Mouse (Mus musculus) neural tube, embryonic 11.5 days (tissue): ENCODE results near the gene Cc2d2a. TPM values are rescaled to one million over a fixed set of nuclear protein-coding genes. Genes with fewer than 3 reads are reported as not detected.

Experiments
- ATAC-seq: fragments of 200-750 bp; cut with Nextera tagmentation; 2 replicates; pipeline ENCODE4 v1.8.0; 2017; ENCODE audit warnings: moderate number of reproducible peaks, mild to moderate bottlenecking, moderate TSS enrichment, moderate library complexity; ENCODE audit not compliant: insufficient read depth, low FRiP score, low TSS enrichment
- DNase-seq: peaks from one replicate; pipeline ENCODE4 v3.0.0-alpha.2; 2015; ENCODE audit warnings: low spot score
- H3K27ac ChIP-seq: fragments of 300-500 bp; sonication (generic); 2 replicates; pipeline ENCODE4 v1.5.1; 2014; ENCODE audit warnings: low read depth, mild to moderate bottlenecking, low read length
- H3K27me3 ChIP-seq: fragments of 300-500 bp; sonication (generic); 2 replicates; pipeline ENCODE4 v1.6.1; 2014; ENCODE audit warnings: mild to moderate bottlenecking, low read length, mixed read lengths; ENCODE audit not compliant: control insufficient read depth, insufficient read depth
- H3K36me3 ChIP-seq: fragments of 300-500 bp; sonication (generic); 2 replicates; pipeline ENCODE4 v1.6.1; 2014; ENCODE audit warnings: mild to moderate bottlenecking, low read length, moderate library complexity, mixed read lengths; ENCODE audit not compliant: control insufficient read depth, insufficient read depth
- H3K4me1 ChIP-seq: fragments of 300-500 bp; sonication (generic); 2 replicates; pipeline ENCODE4 v1.6.1; 2014; ENCODE audit warnings: low read length, mixed read lengths; ENCODE audit not compliant: control insufficient read depth, insufficient read depth
- H3K4me2 ChIP-seq: fragments of 300-500 bp; sonication (generic); 2 replicates; pipeline ENCODE4 v1.6.1; 2014; ENCODE audit warnings: low read depth, mild to moderate bottlenecking, moderate library complexity
- H3K4me3 ChIP-seq: fragments of 300-500 bp; sonication (generic); 2 replicates; pipeline ENCODE4 v1.5.1; 2014; ENCODE audit warnings: low read depth, low read length
- H3K9ac ChIP-seq: fragments of 300-500 bp; sonication (generic); 2 replicates; pipeline ENCODE4 v1.6.1; 2014; ENCODE audit warnings: mild to moderate bottlenecking, low read length
- H3K9me3 ChIP-seq: fragments of 300-500 bp; sonication (generic); 2 replicates; pipeline ENCODE4 v1.6.1; 2016; ENCODE audit warnings: low read length; ENCODE audit not compliant: control insufficient read depth
- WGBS: fragments of 180-500 bp; shearing (Covaris S2); extraction: QIAGEN DNeasy Blood & Tissue Kit; methylation state at CpG from one replicate; pipeline ENCODE4 v1.1.7; 2014; 5-methylcytosine and 5-hydroxymethylcytosine counted together
- polyA plus RNA-seq: library from polyadenylated mRNA; unstranded; fragments of >200 nt; fragmentation: Nextera tagmentation; extraction: Ambion mirVana; gene quantifications from 2 replicates; pipeline ENCODE4 v1.2.1, GENCODE M21; 2014

Cc2d2a gene
- polyA plus RNA-seq, 1 experiment from 2014 or later = 7.3 TPM

- no peaks in the 10 kb centered on the region for H3K27me3 ChIP-seq
- 73% methylated on average over 5 of the region's 5 CpGs for WGBS
- H3K27ac ChIP-seq = no peak overlapping the region
- H3K36me3 ChIP-seq = peaks cover 2% of the 10 kb centered on the region; the same call in 1 of the 2 replicates
- no peak overlapping the region for H3K4me2 ChIP-seq
- H3K4me3 ChIP-seq = no peak overlapping the region
- DNase-seq (no peak), ATAC-seq (no peak)
- no peaks in the 10 kb centered on the region for H3K9me3 ChIP-seq
- H3K9ac ChIP-seq = no peak overlapping the region
- no peaks in the 10 kb centered on the region for H3K4me1 ChIP-seq
Observed at GRCm38 (mm10) chr5:43721538-43722451, 59.6 kb downstream of the Cc2d2a start.

GRCm38 (mm10) chr5:43722452-43722783 is 60.3 kb downstream of the Cc2d2a start:
- Histone ChIP-seq H3K27ac (no peak overlapping the region), H3K9me3 (no peaks in the 10 kb centered on the region), H3K4me1 (no peaks in the 10 kb centered on the region), H3K27me3 (no peaks in the 10 kb centered on the region), H3K4me2 (no peak overlapping the region), H3K36me3 (peaks cover 2% of the 10 kb centered on the region; the same call in 1 of the 2 replicates), H3K9ac (no peak overlapping the region), H3K4me3 (no peak overlapping the region)
- ATAC-seq = no peak
- 92% methylated on average over 6 of the region's 6 CpGs for WGBS
- DNase-seq = no peak

- no peak for ATAC-seq
- Histone ChIP-seq H3K27ac (no peak overlapping the region), H3K27me3 (no peaks in the 10 kb centered on the region), H3K4me3 (no peak overlapping the region), H3K4me1 (no peaks in the 10 kb centered on the region), H3K36me3 (peaks cover 2% of the 10 kb centered on the region; the same call in 1 of the 2 replicates), H3K4me2 (no peak overlapping the region), H3K9me3 (no peaks in the 10 kb centered on the region), H3K9ac (no peak overlapping the region)
- no peak for DNase-seq
- WGBS = 86% methylated on average over 7 of the region's 7 CpGs
Observed at GRCm38 (mm10) chr5:43723830-43724229, 61.7 kb downstream of the Cc2d2a start.

GRCm38 (mm10) chr5:43728375-43729165 is 66.4 kb downstream of the Cc2d2a start:
- ATAC-seq (no peak), DNase-seq (no peak)
- Histone ChIP-seq H3K4me1 (no peaks in the 10 kb centered on the region), H3K27me3 (no peaks in the 10 kb centered on the region), H3K4me3 (no peak overlapping the region), H3K9ac (no peak overlapping the region), H3K4me2 (no peak overlapping the region), H3K27ac (no peak overlapping the region), H3K36me3 (no peaks in the 10 kb centered on the region), H3K9me3 (no peaks in the 10 kb centered on the region)
- WGBS = 87% methylated on average over 11 of the region's 11 CpGs

GRCm38 (mm10) chr5:43732381-43732780 is 70.2 kb downstream of the Cc2d2a start:
- Histone ChIP-seq H3K9me3 (no peaks in the 10 kb centered on the region), H3K4me3 (no peak overlapping the region), H3K4me2 (no peak overlapping the region), H3K36me3 (no peaks in the 10 kb centered on the region), H3K4me1 (no peaks in the 10 kb centered on the region), H3K27ac (no peak overlapping the region), H3K27me3 (no peaks in the 10 kb centered on the region), H3K9ac (no peak overlapping the region)
- WGBS = 87% methylated on average over 8 of the region's 8 CpGs
- ATAC-seq = no peak
- DNase-seq = no peak

- ATAC-seq = no peak
- Histone ChIP-seq H3K4me1 (no peaks in the 10 kb centered on the region), H3K4me3 (no peak overlapping the region), H3K9ac (no peak overlapping the region), H3K4me2 (no peak overlapping the region), H3K27ac (no peak overlapping the region), H3K9me3 (no peaks in the 10 kb centered on the region), H3K27me3 (no peaks in the 10 kb centered on the region), H3K36me3 (no peaks in the 10 kb centered on the region; the same call in 1 of the 2 replicates)
- WGBS = 94% methylated on average over 1 of the region's 1 CpGs
- no peak for DNase-seq
Observed at GRCm38 (mm10) chr5:43744187-43744586, 82.0 kb downstream of the Cc2d2a start.

GRCm38 (mm10) chr5:43745156-43745555 is 83.0 kb downstream of the Cc2d2a start:
- Histone ChIP-seq H3K4me1 (no peaks in the 10 kb centered on the region), H3K9me3 (no peaks in the 10 kb centered on the region), H3K36me3 (no peaks in the 10 kb centered on the region; the same call in 1 of the 2 replicates), H3K27me3 (no peaks in the 10 kb centered on the region), H3K4me3 (no peak overlapping the region), H3K9ac (no peak overlapping the region), H3K27ac (no peak overlapping the region), H3K4me2 (no peak overlapping the region)
- WGBS = 53% methylated on average over 5 of the region's 5 CpGs
- no peak for DNase-seq
- no peak for ATAC-seq

- Histone ChIP-seq H3K36me3 (no peaks in the 10 kb centered on the region; the same call in 1 of the 2 replicates), H3K9me3 (no peaks in the 10 kb centered on the region), H3K4me2 (no peak overlapping the region), H3K27ac (no peak overlapping the region), H3K27me3 (no peaks in the 10 kb centered on the region), H3K4me3 (no peak overlapping the region), H3K9ac (no peak overlapping the region), H3K4me1 (no peaks in the 10 kb centered on the region)
- no peak for DNase-seq
- 92% methylated on average over 4 of the region's 4 CpGs for WGBS
- no peak for ATAC-seq
Observed at GRCm38 (mm10) chr5:43748039-43748438, 85.9 kb downstream of the Cc2d2a start.
